Mouse (Mus musculus): ENCODE measurements at regions not wholly inside any gene's neighbourhood (a gene's known extent, or its start where the extent isn't known, plus 50 kb on each side); places are given as distances from the start of the nearest gene placed in this dataset.

DNA sequence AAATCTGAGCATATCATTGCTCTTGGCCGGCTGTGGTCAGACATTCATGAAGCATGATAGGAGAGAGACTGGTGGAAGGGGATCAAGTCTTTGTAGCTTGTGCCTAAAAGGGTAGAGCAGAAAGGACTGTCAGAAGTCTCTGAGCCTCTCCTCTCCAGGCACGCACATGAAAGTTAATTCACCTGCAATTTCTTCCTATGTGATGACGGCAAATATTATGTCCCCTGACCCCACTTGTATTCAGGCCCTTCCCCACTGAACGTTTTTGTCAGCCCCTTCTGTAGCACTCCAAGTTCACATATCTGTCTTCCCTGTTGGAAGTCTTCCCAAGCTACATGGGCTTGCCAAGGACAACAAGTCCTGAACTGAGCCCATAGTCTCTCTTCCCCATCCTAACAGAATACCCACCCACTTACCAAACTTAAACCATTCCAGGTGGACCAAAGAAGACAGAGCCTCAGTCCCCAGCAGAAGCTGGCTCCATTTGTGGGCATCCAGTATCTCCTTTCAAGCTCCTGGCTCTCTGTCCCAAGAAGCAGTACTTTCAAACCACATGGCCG lies 719.3 kb downstream of the Tns3 start:
- DNase-seq (ENCODE audit: low read depth, low spot score): no peak

DNA sequence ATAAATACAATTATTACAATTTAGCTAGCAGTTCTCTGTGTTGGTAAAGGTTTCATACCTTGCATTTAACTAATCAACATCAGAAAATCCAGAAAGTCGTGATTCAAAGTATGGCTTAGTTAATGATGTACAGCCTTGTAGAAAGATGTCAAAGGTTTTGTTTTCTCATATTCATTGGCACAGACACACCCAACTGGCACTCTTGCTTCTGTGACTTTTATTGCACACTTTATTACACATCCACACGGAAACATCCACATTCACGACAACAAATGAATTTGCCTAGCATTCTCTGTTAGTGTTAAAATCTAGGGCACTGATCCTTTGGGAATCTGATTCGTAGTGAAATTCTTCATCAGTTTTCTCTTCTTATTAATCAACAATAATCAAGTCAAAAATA lies 720.0 kb downstream of the Tns3 start:
- DNase-seq (ENCODE audit: low read depth, low spot score): no peak

DNA sequence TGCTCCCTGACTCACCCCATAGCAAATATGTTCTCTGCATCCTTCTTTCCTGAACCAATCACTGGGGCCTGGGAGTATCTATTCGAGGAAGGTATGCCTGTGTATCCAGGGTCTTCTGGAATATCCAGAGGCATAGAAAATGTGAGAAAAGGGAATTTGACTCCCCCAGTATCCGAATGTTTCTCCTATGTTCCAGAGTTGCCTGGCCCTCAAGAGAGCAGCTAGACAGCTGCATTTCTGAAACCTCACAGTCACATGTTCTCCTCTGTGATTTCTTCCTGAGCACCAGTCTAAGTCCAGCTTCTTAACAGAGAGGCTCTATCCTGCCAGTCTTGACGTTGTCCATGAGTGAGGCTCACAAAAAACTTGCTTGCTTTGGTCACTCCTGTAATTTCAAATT lies 719.9 kb upstream of the Igfbp3 start:
- DNase-seq (ENCODE audit: low read depth, low spot score): no peak

DNA sequence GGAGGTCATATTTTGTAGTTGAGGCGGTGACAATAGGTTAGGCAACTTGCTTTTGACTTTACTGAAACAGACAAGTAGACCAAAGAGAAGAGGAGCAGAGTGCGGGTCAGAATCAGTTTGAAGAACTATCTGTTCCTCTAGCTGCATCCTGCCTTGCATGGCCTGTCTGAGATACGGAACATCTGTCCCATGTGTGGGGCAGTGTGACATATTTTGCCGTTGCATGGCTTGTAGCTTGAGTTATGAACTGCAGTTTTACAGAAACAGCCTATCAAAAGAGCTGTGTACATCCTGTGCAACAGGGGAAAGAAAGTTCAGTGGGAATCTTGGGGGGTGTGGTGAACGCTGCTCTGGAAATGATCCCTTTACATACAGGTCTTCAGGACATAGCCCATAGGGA lies 718.9 kb upstream of the Igfbp3 start:
- no peak for DNase-seq (ENCODE audit: low read depth, low spot score)

DNA sequence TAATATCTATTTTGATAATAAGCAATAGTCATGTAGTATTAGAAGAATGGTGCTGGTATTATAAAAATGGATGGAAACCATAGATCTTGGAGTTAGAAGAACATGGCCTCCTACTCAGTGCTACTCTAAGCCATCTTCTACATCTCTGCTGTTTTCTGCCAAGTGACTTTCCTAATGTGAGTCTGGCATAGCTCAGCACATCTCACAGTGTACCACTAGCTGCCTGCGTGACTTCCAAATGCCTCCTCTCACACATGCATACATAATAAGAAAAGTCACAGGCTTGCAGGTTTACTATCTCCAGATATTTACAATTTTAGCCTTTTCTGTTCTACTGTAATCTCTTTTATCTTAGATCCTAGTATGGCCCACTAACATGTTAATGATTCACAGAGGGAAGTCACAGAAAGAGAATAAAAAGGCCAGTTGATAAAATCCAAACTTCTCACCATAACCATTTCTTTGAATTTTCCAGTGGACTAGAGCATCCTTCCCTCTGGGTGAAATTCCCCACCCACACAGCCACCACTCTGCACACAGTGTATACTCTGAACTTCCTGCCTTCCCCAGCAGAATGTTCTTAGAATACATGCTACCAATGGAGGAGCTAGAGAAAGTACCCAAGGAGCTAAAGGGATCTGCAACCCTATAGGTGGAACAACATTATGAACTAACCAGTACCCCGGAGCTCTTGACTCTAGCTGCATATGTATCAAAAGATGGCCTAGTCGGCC lies 717.5 kb upstream of the Igfbp3 start:
- DNase-seq (ENCODE audit: low read depth, low spot score): no peak

DNA sequence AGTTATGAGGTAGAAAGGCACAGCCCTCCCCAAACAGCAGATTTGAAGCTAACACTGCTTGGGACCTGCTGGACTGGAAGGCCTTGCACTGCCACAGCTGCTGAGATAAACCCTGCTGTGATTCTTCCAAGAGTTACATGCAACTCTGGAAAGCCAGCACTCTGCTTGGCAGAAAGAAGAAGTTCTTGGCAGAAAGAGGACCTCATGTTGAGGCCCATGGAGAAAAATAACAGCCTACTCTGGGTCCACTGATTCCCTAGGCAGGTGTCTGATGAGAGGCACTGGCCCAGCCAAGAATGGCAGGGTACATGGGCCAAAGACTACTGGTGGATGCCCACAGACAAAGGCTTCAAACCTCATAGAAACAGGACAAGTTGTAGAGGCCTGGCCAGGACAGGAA lies 714.0 kb upstream of the Igfbp3 start:
- DNase-seq (ENCODE audit: low read depth, low spot score): no peak

DNA sequence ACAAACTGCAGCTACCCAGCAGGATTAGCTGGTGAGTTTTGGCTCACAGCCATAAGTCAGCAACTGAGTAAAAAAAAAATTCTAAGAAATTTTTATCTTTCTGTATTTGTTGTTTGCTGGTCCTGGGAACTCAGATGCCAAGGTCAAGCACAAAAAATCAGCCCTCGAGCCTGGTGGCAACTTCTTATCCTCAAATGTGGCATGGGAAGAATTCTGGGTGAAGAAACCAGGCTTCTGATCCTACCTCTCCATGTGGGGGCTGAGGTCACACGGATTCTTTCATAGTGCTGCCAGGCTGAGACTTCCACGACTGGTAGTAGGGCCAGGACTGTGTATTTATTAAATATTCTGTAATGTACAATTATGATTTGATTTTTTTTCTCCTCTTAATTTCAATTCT lies 698.3 kb upstream of the Igfbp3 start:
- no peak for DNase-seq (ENCODE audit: low read depth, low spot score)

DNA sequence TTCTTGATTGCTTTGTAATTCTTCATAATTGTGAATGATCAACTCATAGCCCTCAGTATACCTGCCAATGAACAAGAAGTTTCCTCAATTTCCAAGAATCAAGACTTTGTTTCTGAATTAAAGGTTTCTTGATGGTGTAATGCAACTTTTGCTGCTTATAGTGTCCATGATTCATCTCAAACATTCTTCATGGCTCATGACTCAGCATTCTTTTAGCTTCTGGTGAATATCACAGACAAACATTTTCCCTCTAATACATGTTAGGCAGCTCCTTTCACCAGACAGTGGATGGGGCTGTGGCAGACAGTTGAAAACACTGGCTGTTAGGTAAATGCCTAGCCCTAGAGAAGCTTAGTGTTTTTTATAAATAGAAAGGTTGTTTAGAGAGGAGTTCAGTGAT lies 686.5 kb upstream of the Igfbp3 start:
- no peak for DNase-seq (ENCODE audit: low read depth, low spot score)

DNA sequence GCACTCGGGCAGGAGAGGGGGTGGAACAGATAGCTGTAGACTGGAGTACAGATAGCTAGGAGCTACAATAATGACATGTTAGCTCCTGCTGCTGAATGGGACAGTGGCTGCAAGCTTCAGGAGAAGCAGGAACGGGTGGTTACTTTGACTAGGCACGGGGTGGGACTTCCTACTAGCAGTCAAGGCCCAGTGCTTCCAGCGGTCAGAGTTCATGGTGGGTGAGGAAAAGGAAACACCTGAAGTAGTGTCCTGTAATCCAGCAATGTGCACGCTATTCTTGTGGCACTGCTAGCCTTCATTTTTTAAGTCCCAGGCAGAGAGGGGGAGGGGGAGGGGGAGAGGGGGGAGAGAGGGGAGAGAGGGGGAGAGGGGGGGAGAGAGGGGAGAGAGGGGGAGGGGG lies 684.5 kb upstream of the Igfbp3 start:
- DNase-seq (ENCODE audit: low read depth, low spot score): no peak

DNA sequence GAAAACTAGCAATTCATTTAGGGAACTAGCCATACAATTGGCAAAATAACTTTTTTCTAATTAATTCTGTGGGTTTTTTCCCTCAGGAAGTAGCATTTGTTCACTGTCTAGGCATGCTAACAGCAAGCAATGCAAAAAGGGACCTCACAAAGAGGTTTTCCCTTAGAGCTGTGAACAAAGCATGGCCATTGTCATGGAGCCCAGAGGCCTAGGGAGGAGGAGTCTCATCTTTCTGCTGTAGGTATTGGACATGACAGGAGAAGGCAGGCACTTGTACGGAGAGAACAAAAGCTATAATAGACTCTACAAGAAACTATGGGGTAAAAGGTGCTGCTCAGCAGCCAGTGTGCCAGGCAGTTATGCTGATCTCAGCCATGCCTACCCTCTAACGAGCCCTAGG lies 666.8 kb upstream of the Igfbp3 start:
- peak; percentile 46 for DNase-seq (ENCODE audit: low read depth, low spot score)

DNA sequence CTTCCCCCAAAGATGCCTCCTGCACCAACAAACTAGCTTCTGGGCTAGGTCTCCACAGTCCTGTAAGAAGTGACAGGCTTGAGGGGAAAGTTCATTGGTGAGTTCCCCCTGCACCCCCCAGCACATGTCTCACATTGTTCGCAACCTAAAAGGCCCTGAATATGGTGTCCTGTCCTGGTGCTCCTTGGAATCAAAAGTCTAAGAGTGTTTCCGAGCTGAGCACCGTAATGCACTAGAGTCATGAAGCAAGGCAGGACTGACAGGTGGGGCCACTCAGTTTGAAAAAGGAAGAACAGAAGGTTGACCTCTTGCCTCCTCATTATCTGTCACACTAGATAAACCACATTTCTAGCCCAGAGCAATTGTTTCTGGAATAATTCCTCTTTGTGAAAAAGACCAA lies 650.4 kb upstream of the Igfbp3 start:
- no peak for DNase-seq (ENCODE audit: low read depth, low spot score)

DNA sequence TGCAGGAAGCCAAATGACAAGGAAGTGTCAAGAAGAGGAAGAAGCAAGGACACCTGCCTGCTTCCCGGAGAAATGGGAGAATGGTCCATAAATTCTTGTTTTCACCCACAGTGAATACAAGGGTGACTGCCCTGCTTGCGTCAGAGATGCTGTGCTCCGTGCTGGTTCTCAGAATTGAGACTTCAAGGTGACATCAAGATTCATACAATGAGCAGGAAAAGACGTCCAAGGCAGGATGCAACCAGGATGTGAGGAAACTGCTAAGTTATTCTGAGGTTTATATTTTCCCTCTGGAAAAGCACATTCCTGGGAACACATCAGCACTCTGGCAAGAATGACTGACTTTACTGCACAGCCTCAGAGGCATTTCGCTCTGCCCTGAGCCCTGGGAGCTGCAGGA lies 650.0 kb upstream of the Igfbp3 start:
- no peak for DNase-seq (ENCODE audit: low read depth, low spot score)

DNA sequence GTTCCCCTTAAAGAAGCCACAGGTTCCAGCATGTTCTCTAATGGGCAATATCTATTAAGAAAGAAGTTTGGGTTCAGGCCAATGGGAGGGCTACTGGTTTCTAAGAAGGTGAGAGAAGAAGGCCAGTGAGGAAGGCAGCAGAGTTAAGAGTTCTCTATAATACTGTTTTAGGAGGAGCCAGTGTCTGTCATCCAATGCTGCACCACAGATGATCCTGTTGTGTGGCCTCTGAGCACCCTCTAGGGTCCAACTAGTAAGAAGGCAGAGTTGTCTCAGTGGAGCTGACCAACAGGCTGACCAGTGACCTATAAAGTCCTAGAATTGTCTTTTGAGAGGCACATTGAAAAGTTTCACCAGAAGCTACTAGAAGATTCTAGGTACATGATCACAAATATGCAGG lies 648.8 kb upstream of the Igfbp3 start:
- no peak for DNase-seq (ENCODE audit: low read depth, low spot score)

DNA sequence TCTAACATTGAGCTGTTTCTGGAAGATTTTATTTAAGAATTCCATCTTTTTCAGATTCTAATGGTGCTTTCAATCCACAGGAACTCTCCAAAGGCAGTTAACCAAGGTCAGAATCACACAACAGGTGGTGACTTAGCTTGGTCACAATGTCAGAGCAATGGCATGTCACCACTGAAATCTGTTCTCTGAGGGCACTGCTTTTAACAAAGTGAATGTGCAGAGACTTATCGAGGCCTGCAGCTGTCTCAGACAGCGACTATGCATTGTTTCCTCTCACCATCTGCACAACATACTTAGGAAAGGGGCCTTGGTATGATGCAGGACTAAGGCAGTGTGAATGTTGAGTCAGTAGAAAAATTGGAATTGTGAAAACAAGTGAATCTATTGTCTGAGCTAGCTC lies 638.9 kb upstream of the Igfbp3 start:
- DNase-seq (ENCODE audit: low read depth, low spot score): no peak

DNA sequence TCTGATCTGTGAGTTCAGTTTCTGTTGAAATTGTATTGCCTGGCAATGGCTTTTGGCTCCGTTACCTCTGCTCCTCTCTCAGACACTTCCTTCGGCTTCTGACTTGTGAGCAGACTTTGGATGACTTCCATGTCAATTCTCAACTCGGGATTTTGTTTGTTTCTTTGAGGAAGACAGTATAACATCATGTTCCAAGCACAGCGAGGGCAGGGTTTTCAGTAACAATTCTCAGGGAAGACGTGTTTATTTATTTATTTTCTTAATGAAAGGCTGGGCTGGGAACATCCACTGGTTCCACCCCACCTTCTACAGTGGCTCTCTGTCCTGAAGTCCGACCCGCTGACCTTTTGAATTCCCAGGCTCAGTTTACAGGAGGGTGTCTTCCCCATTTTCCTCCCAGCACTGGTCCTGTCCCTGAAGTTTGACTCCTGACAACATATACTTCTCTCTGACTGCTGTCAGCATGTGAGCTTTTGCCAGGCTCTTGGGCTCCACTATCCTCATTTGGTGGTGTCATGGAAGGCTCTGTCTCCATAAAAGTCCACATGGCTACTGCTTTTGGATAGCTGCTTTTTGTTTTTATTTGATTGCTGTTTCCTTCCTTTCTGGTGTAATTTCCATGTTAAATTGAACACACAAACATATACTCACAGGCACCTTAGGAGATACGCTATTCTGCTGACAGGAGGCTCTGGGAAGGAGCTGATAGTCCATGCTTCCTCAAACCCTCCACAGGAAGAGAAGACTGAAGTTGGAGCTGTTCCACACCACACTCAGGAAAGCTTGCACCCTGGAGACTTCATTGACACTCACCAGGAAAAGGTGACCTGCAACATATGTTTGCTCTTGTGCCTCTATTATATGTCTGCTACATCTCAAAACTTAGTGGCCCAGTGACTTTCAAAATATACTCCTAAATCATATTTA lies 624.9 kb upstream of the Igfbp3 start:
- DNase-seq (ENCODE audit: low read depth, low spot score): no peak

DNA sequence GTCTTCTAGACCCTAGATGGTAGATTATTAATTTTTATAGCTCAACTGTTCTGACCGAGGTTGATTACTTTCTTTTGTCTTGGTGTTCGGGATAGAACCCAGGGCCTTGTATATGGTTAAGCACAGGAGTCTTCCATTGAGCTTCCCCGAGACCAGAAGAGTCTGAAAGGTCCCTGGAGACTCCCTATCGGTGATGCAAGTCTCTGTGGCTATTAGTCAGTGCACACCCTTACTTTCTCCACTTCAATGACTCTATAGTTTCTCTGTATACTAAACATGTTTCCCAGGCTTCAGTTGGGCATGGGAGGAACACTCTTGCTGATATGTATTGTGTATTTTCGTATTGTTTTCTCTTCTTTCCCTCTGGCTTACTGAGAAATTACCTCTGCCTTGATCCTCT lies 623.8 kb upstream of the Igfbp3 start:
- no peak for DNase-seq (ENCODE audit: low read depth, low spot score)

DNA sequence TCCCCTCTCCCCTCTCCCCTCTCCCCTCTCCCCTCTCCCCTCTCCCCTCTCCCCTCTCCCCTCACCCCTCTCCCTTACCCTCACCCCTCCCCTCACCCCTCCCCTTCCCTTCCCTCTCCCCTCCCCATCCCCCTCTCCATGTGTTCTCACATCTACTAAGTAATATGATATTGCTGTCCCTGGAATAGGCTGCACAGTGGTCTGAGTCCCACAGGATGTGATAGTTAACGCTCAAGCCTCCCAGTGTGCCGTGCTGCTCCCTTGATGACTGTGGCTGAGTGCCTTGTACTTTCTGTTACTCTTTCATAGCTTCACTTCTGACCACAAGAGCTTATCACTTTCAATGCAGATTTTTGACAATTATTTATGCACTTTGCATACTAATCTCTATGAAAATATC lies 620.4 kb upstream of the Igfbp3 start:
- no peak for DNase-seq (ENCODE audit: low read depth, low spot score)

DNA sequence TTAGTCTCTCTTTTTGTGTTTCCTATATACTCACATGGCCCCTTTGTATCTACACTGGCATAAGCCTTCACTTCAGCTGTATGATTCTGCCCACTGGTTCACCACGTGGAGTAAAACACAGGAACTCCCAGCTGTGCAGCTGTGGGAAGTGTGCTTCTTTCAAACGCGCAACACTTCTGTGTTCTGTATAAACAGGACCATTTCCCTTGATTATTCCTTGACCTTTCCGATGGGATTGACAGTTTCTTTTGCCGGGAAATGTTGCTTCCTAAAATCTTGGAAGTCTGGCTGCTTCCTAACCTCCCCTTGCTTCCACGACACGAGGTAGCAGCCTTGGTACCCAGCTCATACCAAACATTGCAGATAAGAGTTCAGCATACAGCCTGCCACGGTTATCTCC lies 618.7 kb upstream of the Igfbp3 start:
- DNase-seq (ENCODE audit: low read depth, low spot score): no peak

DNA sequence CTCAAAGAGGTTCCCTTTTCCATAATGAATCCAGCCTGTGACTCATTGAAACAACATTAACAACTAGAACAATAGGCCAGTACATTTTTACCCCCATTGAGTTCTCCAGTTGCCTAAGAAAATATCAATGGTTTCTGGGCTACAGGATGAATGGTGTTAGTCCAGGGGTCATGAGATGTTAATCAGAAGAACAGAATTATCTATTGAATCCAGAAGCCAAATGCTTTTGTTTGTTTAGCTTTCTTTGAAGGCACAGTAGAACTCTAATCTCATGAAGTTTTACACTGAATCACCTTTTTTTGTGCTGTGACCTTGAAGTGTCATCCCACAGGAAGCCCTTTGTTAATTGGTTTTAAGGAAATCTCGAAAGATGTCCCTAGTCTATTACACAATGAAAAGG lies 616.0 kb upstream of the Igfbp3 start:
- DNase-seq (ENCODE audit: low read depth, low spot score): peak; percentile 23

DNA sequence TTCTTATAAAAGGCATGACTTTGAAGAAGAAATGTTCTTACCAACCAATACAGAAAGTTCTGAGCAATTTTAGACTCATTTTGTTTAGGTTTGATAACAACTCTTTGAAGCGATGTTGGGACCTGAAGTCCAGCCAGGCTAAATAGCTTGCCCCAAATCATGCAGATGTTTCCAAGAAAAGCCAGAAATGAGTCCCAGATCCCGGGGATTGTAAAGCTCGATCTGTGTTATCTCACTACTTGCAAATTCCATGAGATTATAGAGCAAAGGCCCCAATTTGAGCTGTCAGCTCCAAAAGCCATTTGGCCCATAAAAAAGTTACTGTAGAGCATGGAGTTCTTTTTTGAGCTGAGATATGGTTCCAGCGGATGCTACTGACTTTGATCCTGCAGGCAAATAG lies 614.3 kb upstream of the Igfbp3 start:
- DNase-seq (ENCODE audit: low read depth, low spot score): no peak

DNA sequence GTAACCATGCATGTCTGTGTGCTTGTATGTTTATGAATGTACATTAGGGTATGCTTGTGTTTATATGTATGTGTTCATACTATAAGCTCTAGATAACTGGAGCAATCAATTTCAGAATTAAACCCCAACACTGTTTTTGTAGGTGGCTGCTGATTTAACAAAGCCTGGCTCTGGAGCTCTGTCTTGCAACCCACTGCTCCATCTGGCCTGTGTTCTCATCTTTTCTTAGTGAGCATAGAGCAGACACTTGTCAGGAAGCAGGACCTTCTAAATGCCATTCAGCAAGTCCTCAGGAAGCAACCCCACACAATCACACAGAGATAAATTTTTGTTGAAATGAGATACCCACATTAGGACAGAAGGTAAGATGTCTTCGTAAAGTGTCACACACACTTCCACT lies 613.7 kb upstream of the Igfbp3 start:
- DNase-seq (ENCODE audit: low read depth, low spot score): no peak

DNA sequence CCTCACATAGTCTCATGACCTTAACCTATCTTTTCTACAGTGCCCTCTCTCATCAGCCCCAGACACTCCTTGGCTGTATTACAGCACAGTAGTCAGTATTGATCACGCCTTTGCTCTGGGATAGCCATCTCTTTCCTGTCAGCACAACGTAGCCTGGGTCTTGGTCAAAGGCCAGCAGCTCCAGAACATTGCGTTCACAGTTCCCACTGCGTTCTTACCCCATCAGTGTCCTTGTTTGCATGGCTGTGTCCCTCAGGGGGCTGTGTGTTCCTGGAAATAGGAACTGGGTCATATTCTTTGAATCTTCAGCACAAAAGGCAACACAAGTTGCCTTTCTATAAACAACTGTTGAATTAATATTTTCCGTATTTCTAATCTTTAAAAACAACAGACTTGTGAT lies 602.0 kb upstream of the Igfbp3 start:
- no peak for DNase-seq (ENCODE audit: low read depth, low spot score)

DNA sequence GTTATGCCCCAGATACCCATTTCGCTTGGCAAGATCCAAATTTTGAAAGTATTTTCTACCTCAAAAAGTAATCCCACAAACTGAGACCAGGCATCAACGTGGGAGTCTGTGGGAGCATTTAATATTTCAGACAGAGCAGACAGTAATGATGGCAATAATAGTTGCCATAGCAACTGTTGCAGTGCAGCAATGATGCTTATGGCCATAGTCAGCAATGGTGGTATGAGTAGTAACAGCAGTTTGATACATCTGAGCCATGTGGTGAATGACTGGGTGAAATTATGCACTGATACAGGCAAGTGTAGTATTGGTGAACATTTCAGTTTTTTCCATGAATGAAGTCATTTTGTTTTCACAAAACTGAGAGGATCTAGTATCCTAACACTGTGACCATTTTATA lies 600.8 kb upstream of the Igfbp3 start:
- no peak for DNase-seq (ENCODE audit: low read depth, low spot score)
